9 mouse cellular contexts compared by ENCODE assay signal in genomic region chr3:100932077-100932944, GRCm38 (mm10). TPM values are rescaled to one million over a fixed set of nuclear protein-coding genes. Genes with fewer than 3 reads are reported as not detected.
DNase-seq lines count a peak whose midpoint lies in the region; ATAC-seq lines count a peak whose summit lies in the region.
"Had no signal": no experiment of that assay in that cellular context is flagged by ENCODE, and none has a peak within 500 bp of the region (broad histone marks: within the 10 kb centered on the region; RNA-seq: fewer than 3 reads in every experiment).

No protein-coding gene starts in this region.

- peaks cover 84% of the 10 kb centered on the region for H3K36me3 ChIP-seq in heart, embryonic 12.5 days
- H3K36me3 ChIP-seq in liver, embryonic 13.5 days, result peaks cover 15% of the 10 kb centered on the region

- H3K4me3 ChIP-seq in heart, embryonic 12.5 days, result no peak overlapping the region
- H3K4me3 ChIP-seq in liver, embryonic 13.5 days (replicated peaks), result no peak overlapping the region
- H3K4me3 ChIP-seq: neural tube, embryonic 13.5 days had no signal

- WGBS in heart, embryonic 12.5 days, result 68% methylated on average over 11 of the region's 11 CpGs
- 66% methylated on average over 11 of the region's 11 CpGs for WGBS in liver, embryonic 13.5 days (ENCODE audit: insufficient replicate concordance)

- H3K27ac ChIP-seq in heart, embryonic 12.5 days (ENCODE audit: poor library complexity, severe bottlenecking), result no peak overlapping the region
- no peak overlapping the region for H3K27ac ChIP-seq in liver, embryonic 13.5 days
- H3K27ac ChIP-seq: neural tube, embryonic 13.5 days had no signal

- no peak overlapping the region for H3K9ac ChIP-seq in heart, embryonic 12.5 days
- no peak overlapping the region for H3K9ac ChIP-seq in liver, embryonic 13.5 days
- H3K9ac ChIP-seq: neural tube, embryonic 13.5 days had no signal

- ATAC-seq in heart, embryonic 12.5 days (ENCODE audit: insufficient number of reproducible peaks, low FRiP score), result no peak
- peak; percentile 63 for ATAC-seq in liver, embryonic 13.5 days (ENCODE audit: low read depth)

- intact Hi-C loops in heart, postnatal 10 days (cut with DNase I), result no loop called here
- intact Hi-C loops in left cerebral cortex, postnatal 10 days (cut with DNase I), result no loop called here

- DNase-seq in heart, postnatal 10 days, result peak; percentile 13 to 24
- DNase-seq in spleen, postnatal 36 days (ENCODE audit: low spot score in 2 of 2), result peak; percentile 27 to 36
- DNase-seq in spleen, adult 12 weeks (ENCODE audit: low spot score), result no peak
- peak; percentile 11 for DNase-seq in liver, embryonic 13.5 days
- peak; percentile 76 for DNase-seq in thymus, postnatal 4 days
- DNase-seq in left cerebral cortex, postnatal 10 days (ENCODE audit: extremely low spot score in 1 of 2, low spot score in 2 of 2), result no peak
- DNase-seq in cerebellum, adult 8-10 months, result no peak

- no peaks in the 10 kb centered on the region for H3K4me1 ChIP-seq in heart, embryonic 12.5 days (replicated peaks)
- peaks cover 3% of the 10 kb centered on the region; the same call in 1 of the 2 replicates for H3K4me1 ChIP-seq in liver, embryonic 13.5 days (replicated peaks)
- H3K4me1 ChIP-seq: neural tube, embryonic 13.5 days had no signal

- H3K4me2 ChIP-seq in heart, embryonic 12.5 days, result no peak overlapping the region
- H3K4me2 ChIP-seq in liver, embryonic 13.5 days, result no peak overlapping the region
- H3K4me2 ChIP-seq: neural tube, embryonic 13.5 days had no signal

- no peaks in the 10 kb centered on the region for H3K27me3 ChIP-seq in heart, embryonic 12.5 days (replicated peaks)
- H3K27me3 ChIP-seq in liver, embryonic 13.5 days, result no peaks in the 10 kb centered on the region
- H3K27me3 ChIP-seq: neural tube, embryonic 13.5 days had no signal

- no peaks in the 10 kb centered on the region for H3K9me3 ChIP-seq in heart, embryonic 12.5 days (replicated peaks)
- H3K9me3 ChIP-seq in liver, embryonic 13.5 days (replicated peaks), result no peaks in the 10 kb centered on the region
- H3K9me3 ChIP-seq: neural tube, embryonic 13.5 days had no signal

RNA-seq across cellular contexts. Expression of gene Trim45, which starts 10.3 kb away (rescaled TPM):
- 10 to 100 TPM; 10.7 to 11.1 TPM for total RNA-seq in heart, postnatal 10 days (2021)
- polyA plus RNA-seq in heart, embryonic 12.5 days (2016; fragmentation: Nextera tagmentation; extraction: Ambion mirVana), result 4.7 and 4.9 TPM in 2 replicates
- 0.88 and 1.0 TPM in 2 replicates for polyA plus RNA-seq in liver, embryonic 13.5 days (2015; fragmentation: Nextera tagmentation; extraction: Ambion mirVana)
- total RNA-seq in left cerebral cortex, postnatal 10 days (2021), result 1 to 10 TPM; 7.4 to 8.7 TPM

RNA-seq across cellular contexts. Expression of gene Ttf2, which starts 37.2 kb away (rescaled TPM):
- 1 to 10 TPM; 5.7 to 6.0 TPM for total RNA-seq in heart, postnatal 10 days (2021)
- polyA plus RNA-seq in heart, embryonic 12.5 days (2016; fragmentation: Nextera tagmentation; extraction: Ambion mirVana), result 15.2 and 15.7 TPM in 2 replicates
- polyA plus RNA-seq in liver, embryonic 13.5 days (2015; fragmentation: Nextera tagmentation; extraction: Ambion mirVana), result 8.4 and 9.6 TPM in 2 replicates
- total RNA-seq in left cerebral cortex, postnatal 10 days (2021), result 1 to 10 TPM; 1.6 to 2.3 TPM

Comparison
In these comparisons a context has a peak if more than half of its experiments do, and no peak if none do; other contexts are left out.
1. DNase-seq: peak in heart, postnatal 10 days (2 of 2), spleen, postnatal 36 days (2 of 2), liver, embryonic 13.5 days (single experiment) and thymus, postnatal 4 days (single experiment); none in spleen, adult 12 weeks (single experiment), left cerebral cortex, postnatal 10 days (0 of 2) and cerebellum, adult 8-10 months (single experiment).